Mouse (Mus musculus): ENCODE measurements at regions not wholly inside any gene's neighbourhood (a gene's known extent, or its start where the extent isn't known, plus 50 kb on each side); places are given as distances from the start of the nearest gene placed in this dataset.
A peak's percentile ranks its signal among the peaks of the same experiment; 100 is the strongest.

GRCm38 (mm10) chr4:56686141-56686540 lies 53.7 kb upstream of the Gm26657 start:
- Histone ChIP-seq H3K4me3 (no peak overlapping the region), H3K36me3 (ENCODE audit: control insufficient read depth, insufficient read depth) (no peaks in the 10 kb centered on the region), H3K27me3 (ENCODE audit: control insufficient read depth, insufficient read depth, insufficient read length) (no peaks in the 10 kb centered on the region), H3K4me2 (ENCODE audit: low read depth) (no peak overlapping the region), H3ac (ENCODE audit: control insufficient read depth, insufficient read length) (no peak overlapping the region), H3K79me2 (ENCODE audit: control insufficient read depth, insufficient read depth) (no peaks in the 10 kb centered on the region)
- no peak for TF ChIP-seq MYOG (IDR thresholded peaks at IDR 0.05; ENCODE audit: control insufficient read depth in 1 of 3, insufficient read depth in 1 of 3, insufficient read length in 2 of 3, low read depth in 2 of 3)
- no peak for TF ChIP-seq USF1 (IDR thresholded peaks at IDR 0.05; ENCODE audit: low read depth)
- no peak for TF ChIP-seq TCF12 (IDR thresholded peaks at IDR 0.05; ENCODE audit: insufficient read depth, poor library complexity, severe bottlenecking)
- no peak for TF ChIP-seq POLR2AphosphoS2 (IDR thresholded peaks at IDR 0.05; ENCODE audit: insufficient read length, low read depth)
- TF ChIP-seq MYOD1 (IDR thresholded peaks at IDR 0.05; ENCODE audit: control insufficient read depth in 1 of 3, insufficient read length in 2 of 3, low read depth in 2 of 3), result no peak
- no peak for TF ChIP-seq TCF3 (IDR thresholded peaks at IDR 0.05; ENCODE audit: insufficient read length, low read depth)
- TF ChIP-seq CEBPB (IDR thresholded peaks at IDR 0.05; ENCODE audit: insufficient read depth, poor library complexity, severe bottlenecking), result no peak
- TF ChIP-seq SRF (IDR thresholded peaks at IDR 0.05; ENCODE audit: control insufficient read depth, insufficient read length, low read depth), result no peak
- no peak for TF ChIP-seq REST (IDR thresholded peaks at IDR 0.05; ENCODE audit: insufficient read depth, insufficient read length)
- TF ChIP-seq POLR2A (IDR thresholded peaks at IDR 0.05; ENCODE audit: insufficient read length, low read depth), result no peak
- no peak for TF ChIP-seq E2F4 (IDR thresholded peaks at IDR 0.05; ENCODE audit: insufficient read depth)
- TF ChIP-seq MAX (IDR thresholded peaks at IDR 0.05; ENCODE audit: low read depth), result no peak

DNA sequence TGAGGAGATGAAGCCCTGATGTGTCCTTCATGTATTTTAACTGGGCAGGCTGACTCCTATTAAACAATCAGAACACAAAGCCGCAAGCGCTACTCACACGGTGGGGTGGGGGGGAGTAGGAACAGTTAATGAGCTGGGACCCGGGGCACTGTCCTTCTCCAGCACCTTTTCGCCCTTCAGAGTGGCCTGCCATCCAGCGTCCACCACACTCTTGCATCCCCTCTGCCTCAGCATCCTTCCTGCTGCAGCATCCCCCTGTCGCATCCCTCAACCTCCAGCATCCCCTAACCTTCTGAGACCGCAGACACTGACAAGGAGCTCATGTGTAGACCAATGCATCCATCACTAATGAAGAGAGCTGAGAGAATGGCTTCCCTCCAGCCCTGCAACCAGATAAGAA lies 54.2 kb upstream of the Gm26657 start:
- Histone ChIP-seq H3K4me2 (ENCODE audit: low read depth) (peak overlapping the region; percentile 58), H3K4me3 (no peak overlapping the region), H3K27me3 (ENCODE audit: control insufficient read depth, insufficient read depth, insufficient read length) (no peaks in the 10 kb centered on the region), H3ac (ENCODE audit: control insufficient read depth, insufficient read length) (no peak overlapping the region), H3K79me2 (ENCODE audit: control insufficient read depth, insufficient read depth) (no peaks in the 10 kb centered on the region), H3K36me3 (ENCODE audit: control insufficient read depth, insufficient read depth) (no peaks in the 10 kb centered on the region)
- TF ChIP-seq MYOD1 (IDR thresholded peaks at IDR 0.05; ENCODE audit: control insufficient read depth in 1 of 3, insufficient read length in 2 of 3, low read depth in 2 of 3), result no peak
- TF ChIP-seq POLR2A (IDR thresholded peaks at IDR 0.05; ENCODE audit: insufficient read length, low read depth), result no peak
- TF ChIP-seq REST (IDR thresholded peaks at IDR 0.05; ENCODE audit: insufficient read depth, insufficient read length), result no peak
- no peak for TF ChIP-seq CEBPB (IDR thresholded peaks at IDR 0.05; ENCODE audit: insufficient read depth, poor library complexity, severe bottlenecking)
- no peak for TF ChIP-seq TCF12 (IDR thresholded peaks at IDR 0.05; ENCODE audit: insufficient read depth, poor library complexity, severe bottlenecking)
- TF ChIP-seq MYOG (IDR thresholded peaks at IDR 0.05; ENCODE audit: control insufficient read depth in 1 of 3, insufficient read depth in 1 of 3, insufficient read length in 2 of 3, low read depth in 2 of 3), result no peak
- TF ChIP-seq MAX (IDR thresholded peaks at IDR 0.05; ENCODE audit: low read depth), result no peak
- no peak for TF ChIP-seq TCF3 (IDR thresholded peaks at IDR 0.05; ENCODE audit: insufficient read length, low read depth)
- TF ChIP-seq POLR2AphosphoS2 (IDR thresholded peaks at IDR 0.05; ENCODE audit: insufficient read length, low read depth), result no peak
- TF ChIP-seq SRF (IDR thresholded peaks at IDR 0.05; ENCODE audit: control insufficient read depth, insufficient read length, low read depth), result no peak
- no peak for TF ChIP-seq USF1 (IDR thresholded peaks at IDR 0.05; ENCODE audit: low read depth)
- TF ChIP-seq E2F4 (IDR thresholded peaks at IDR 0.05; ENCODE audit: insufficient read depth), result no peak

- H3ac ChIP-seq (ENCODE audit: control insufficient read depth, insufficient read length), result no peak overlapping the region
- no peak overlapping the region for H3K4me3 ChIP-seq
- no peak for TF ChIP-seq POLR2A (IDR thresholded peaks at IDR 0.05; ENCODE audit: insufficient read length, low read depth)
- no peak for TF ChIP-seq CEBPB (IDR thresholded peaks at IDR 0.05; ENCODE audit: insufficient read depth, poor library complexity, severe bottlenecking)
- TF ChIP-seq MYOD1 (IDR thresholded peaks at IDR 0.05; ENCODE audit: control insufficient read depth in 1 of 3, insufficient read length in 2 of 3, low read depth in 2 of 3), result no peak
- no peak for TF ChIP-seq TCF12 (IDR thresholded peaks at IDR 0.05; ENCODE audit: insufficient read depth, poor library complexity, severe bottlenecking)
- TF ChIP-seq REST (IDR thresholded peaks at IDR 0.05; ENCODE audit: insufficient read depth, insufficient read length), result no peak
- TF ChIP-seq MYOG (IDR thresholded peaks at IDR 0.05; ENCODE audit: control insufficient read depth in 1 of 3, insufficient read depth in 1 of 3, insufficient read length in 2 of 3, low read depth in 2 of 3), result no peak
- TF ChIP-seq SRF (IDR thresholded peaks at IDR 0.05; ENCODE audit: control insufficient read depth, insufficient read length, low read depth), result no peak
- no peak for TF ChIP-seq TCF3 (IDR thresholded peaks at IDR 0.05; ENCODE audit: insufficient read length, low read depth)
- no peak for TF ChIP-seq MAX (IDR thresholded peaks at IDR 0.05; ENCODE audit: low read depth)
- TF ChIP-seq POLR2AphosphoS2 (IDR thresholded peaks at IDR 0.05; ENCODE audit: insufficient read length, low read depth), result no peak
- no peak for TF ChIP-seq USF1 (IDR thresholded peaks at IDR 0.05; ENCODE audit: low read depth)
- no peak for TF ChIP-seq E2F4 (IDR thresholded peaks at IDR 0.05; ENCODE audit: insufficient read depth)
- H3K36me3 ChIP-seq (ENCODE audit: control insufficient read depth, insufficient read depth), result no peaks in the 10 kb centered on the region
- no peaks in the 10 kb centered on the region for H3K79me2 ChIP-seq (ENCODE audit: control insufficient read depth, insufficient read depth)
- H3K27me3 ChIP-seq (ENCODE audit: control insufficient read depth, insufficient read depth, insufficient read length), result no peaks in the 10 kb centered on the region
- H3K4me2 ChIP-seq (ENCODE audit: low read depth), result peak overlapping the region; percentile 58
Measured at GRCm38 (mm10) chr4:56685123-56685522, 54.7 kb upstream of the Gm26657 start.

- H3ac ChIP-seq (ENCODE audit: control insufficient read depth, insufficient read length), result no peak overlapping the region
- no peaks in the 10 kb centered on the region for H3K27me3 ChIP-seq (ENCODE audit: control insufficient read depth, insufficient read depth, insufficient read length)
- H3K4me3 ChIP-seq, result no peak overlapping the region
- no peak for TF ChIP-seq MYOD1 (IDR thresholded peaks at IDR 0.05; ENCODE audit: control insufficient read depth in 1 of 3, insufficient read length in 2 of 3, low read depth in 2 of 3)
- no peak for TF ChIP-seq E2F4 (IDR thresholded peaks at IDR 0.05; ENCODE audit: insufficient read depth)
- no peak for TF ChIP-seq REST (IDR thresholded peaks at IDR 0.05; ENCODE audit: insufficient read depth, insufficient read length)
- no peak for TF ChIP-seq MAX (IDR thresholded peaks at IDR 0.05; ENCODE audit: low read depth)
- no peak for TF ChIP-seq SRF (IDR thresholded peaks at IDR 0.05; ENCODE audit: control insufficient read depth, insufficient read length, low read depth)
- no peak for TF ChIP-seq POLR2A (IDR thresholded peaks at IDR 0.05; ENCODE audit: insufficient read length, low read depth)
- TF ChIP-seq CEBPB (IDR thresholded peaks at IDR 0.05; ENCODE audit: insufficient read depth, poor library complexity, severe bottlenecking), result no peak
- no peak for TF ChIP-seq USF1 (IDR thresholded peaks at IDR 0.05; ENCODE audit: low read depth)
- no peaks in the 10 kb centered on the region for H3K36me3 ChIP-seq (ENCODE audit: control insufficient read depth, insufficient read depth)
- no peak overlapping the region for H3K4me2 ChIP-seq (ENCODE audit: low read depth)
- no peaks in the 10 kb centered on the region for H3K79me2 ChIP-seq (ENCODE audit: control insufficient read depth, insufficient read depth)
Measured at GRCm38 (mm10) chr4:56684031-56684430, 55.8 kb upstream of the Gm26657 start.

Measured in myocyte (in vitro differentiated cells).